Mouse (Mus musculus) forebrain, postnatal 0 days (tissue): ENCODE results near the gene Tap2. TPM values are rescaled to one million over a fixed set of nuclear protein-coding genes. Genes with fewer than 3 reads are reported as not detected.

Source experiments
- ATAC-seq: fragments of 200-750 bp; cut with Nextera tagmentation; 2 replicates; pipeline ENCODE4 v1.8.0; 2017; ENCODE audit warnings: mild to moderate bottlenecking, moderate library complexity
- DNase-seq: peaks from one replicate; pipeline ENCODE4 v3.0.0-alpha.2; 2015
- H3K27ac ChIP-seq: fragments of 300-500 bp; sonication (generic); 2 replicates; pipeline ENCODE4 v1.5.1; 2014; ENCODE audit warnings: low read depth, mild to moderate bottlenecking, antibody characterized with exemption, low read length, moderate library complexity, mixed read lengths
- H3K27me3 ChIP-seq: fragments of 300-500 bp; sonication (generic); 2 replicates; pipeline ENCODE4 v1.6.1; 2014; ENCODE audit warnings: mild to moderate bottlenecking, low read length, mixed read lengths; ENCODE audit not compliant: insufficient read depth
- H3K36me3 ChIP-seq: fragments of 300-500 bp; sonication (generic); 2 replicates; pipeline ENCODE4 v1.6.1; 2014; ENCODE audit warnings: mild to moderate bottlenecking, moderate library complexity; ENCODE audit not compliant: insufficient read depth
- H3K4me1 ChIP-seq: fragments of 300-500 bp; sonication (generic); 2 replicates; pipeline ENCODE4 v1.6.1; 2014; ENCODE audit warnings: antibody characterized with exemption; ENCODE audit not compliant: insufficient read depth
- H3K4me2 ChIP-seq: fragments of 300-500 bp; sonication (generic); 2 replicates; pipeline ENCODE4 v1.6.1; 2014; ENCODE audit warnings: low read depth, mild to moderate bottlenecking, moderate library complexity
- H3K4me3 ChIP-seq: fragments of 300-500 bp; sonication (generic); 2 replicates; pipeline ENCODE4 v1.5.1; 2014; ENCODE audit warnings: low read depth, low read length, mixed read lengths
- H3K9ac ChIP-seq: fragments of 300-500 bp; sonication (generic); 2 replicates; pipeline ENCODE4 v1.6.1; 2014; ENCODE audit warnings: mild to moderate bottlenecking
- H3K9me3 ChIP-seq: fragments of 300-500 bp; sonication (generic); 2 replicates; pipeline ENCODE4 v1.6.1; 2016; ENCODE audit warnings: low read length
- CTCF ChIP-seq: sonication (generic); IDR thresholded peaks from 2 replicates; pipeline ENCODE4 v1.5.1; 2016; ENCODE audit warnings: antibody characterized with exemption, control low read depth, low read depth
- WGBS: fragments of 180-500 bp; shearing (Covaris S2); extraction: QIAGEN DNeasy Blood & Tissue Kit; methylation state at CpG from one replicate; pipeline ENCODE4 v1.1.7; 2014; 5-methylcytosine and 5-hydroxymethylcytosine counted together
- polyA plus RNA-seq: library from polyadenylated mRNA; unstranded; fragments of >200 nt; fragmentation: Nextera tagmentation; extraction: Ambion mirVana; gene quantifications from 2 replicates; pipeline ENCODE4 v1.2.1, GENCODE M21; 2015
- total RNA-seq: library from RNA; depleted of rRNA; stranded (reverse); fragments of >200 nt; gene quantifications from 2 replicates; pipeline ENCODE4 v1.2.3, GENCODE M21; 2014

Gene Tap2
- total and polyA plus RNA-seq, 2 experiments from 2014 or later = 1.9 to 3.8 TPM

DNA sequence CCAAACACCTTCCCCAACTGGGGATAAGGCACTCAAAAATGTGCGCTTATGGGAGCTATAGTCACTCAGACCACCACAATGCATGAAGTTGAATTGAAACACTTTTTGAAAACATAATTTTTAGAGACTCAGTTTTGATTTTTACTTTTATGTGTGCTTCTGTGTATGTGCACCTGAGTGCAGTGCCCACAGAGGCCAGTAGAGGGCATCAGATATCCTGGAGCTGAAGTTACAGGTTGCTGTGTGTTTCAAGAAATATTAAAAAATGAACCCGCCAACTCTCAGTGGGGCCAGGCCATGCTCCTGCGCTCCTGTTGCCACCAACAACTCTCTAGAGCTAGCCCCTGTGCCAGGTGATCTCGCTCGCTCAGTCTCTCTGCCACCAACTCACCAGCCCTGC is 30.8 kb upstream of the Tap2 start:
- no peak for TF ChIP-seq CTCF
- H3K9me3 ChIP-seq = no peaks in the 10 kb centered on the region
- no peaks in the 10 kb centered on the region for H3K4me1 ChIP-seq
- 94% methylated on average over 5 of the region's 5 CpGs for WGBS
- H3K9ac ChIP-seq = no peak overlapping the region
- H3K4me2 ChIP-seq = no peak overlapping the region
- no peak overlapping the region for H3K27ac ChIP-seq
- no peaks in the 10 kb centered on the region for H3K27me3 ChIP-seq
- DNase-seq = no peak
- no peaks in the 10 kb centered on the region for H3K36me3 ChIP-seq
- no peak overlapping the region for H3K4me3 ChIP-seq
- ATAC-seq = no peak

DNA sequence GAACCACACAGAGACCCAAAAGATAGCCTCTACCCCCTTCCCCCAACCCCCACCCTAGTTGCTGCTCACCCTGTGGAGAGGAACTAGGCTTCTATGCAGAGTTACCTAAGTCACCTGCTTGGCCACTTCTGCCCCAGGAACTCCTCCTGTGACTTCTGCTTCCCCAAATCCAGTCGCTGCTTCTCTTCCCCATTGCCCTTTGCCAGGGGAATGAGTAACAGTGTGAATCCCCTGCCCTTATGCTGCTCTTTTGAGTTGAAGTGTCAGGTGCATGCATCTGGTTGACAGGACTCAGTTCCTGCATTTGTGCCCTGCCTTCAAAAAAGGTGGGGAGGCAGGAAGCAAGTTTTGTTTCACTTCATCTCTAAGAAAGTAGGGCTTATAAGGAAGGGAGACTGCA is 29.3 kb upstream of the Tap2 start:
- Histone ChIP-seq H3K4me1 (no peaks in the 10 kb centered on the region), H3K4me3 (no peak overlapping the region), H3K4me2 (no peak overlapping the region), H3K9me3 (no peaks in the 10 kb centered on the region), H3K36me3 (no peaks in the 10 kb centered on the region), H3K27me3 (no peaks in the 10 kb centered on the region), H3K9ac (no peak overlapping the region), H3K27ac (no peak overlapping the region)
- no peak for DNase-seq
- WGBS = 79% methylated on average over 1 of the region's 1 CpGs
- TF ChIP-seq CTCF = no peak
- no peak for ATAC-seq

DNA sequence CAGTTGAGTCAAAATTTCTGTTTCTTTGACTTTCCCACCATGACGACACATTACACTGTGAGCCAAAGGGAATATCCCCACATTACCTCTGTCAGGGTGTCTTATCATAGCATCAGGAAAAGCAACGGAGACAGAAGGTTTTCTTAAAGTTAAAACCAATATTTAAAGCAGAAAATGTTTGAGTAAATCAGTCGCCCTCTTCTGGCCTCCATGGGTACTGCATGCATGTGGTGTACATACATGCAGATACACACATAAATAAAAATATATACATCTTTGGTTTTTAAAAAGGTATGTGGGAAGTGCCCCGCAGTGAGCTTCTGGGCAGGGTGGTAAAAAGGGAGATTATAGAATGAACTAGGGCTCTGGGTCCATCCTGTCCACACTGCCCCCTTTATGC is 26.1 kb upstream of the Tap2 start:
- no peaks in the 10 kb centered on the region for H3K4me1 ChIP-seq
- H3K4me2 ChIP-seq = no peak overlapping the region
- no peak overlapping the region for H3K9ac ChIP-seq
- no peaks in the 10 kb centered on the region for H3K9me3 ChIP-seq
- no peaks in the 10 kb centered on the region for H3K36me3 ChIP-seq
- WGBS = 72% methylated on average over 4 of the region's 4 CpGs
- no peaks in the 10 kb centered on the region for H3K27me3 ChIP-seq
- no peak overlapping the region for H3K27ac ChIP-seq
- DNase-seq (no peak), ATAC-seq (no peak)
- H3K4me3 ChIP-seq = no peak overlapping the region
- peak; percentile 44 for TF ChIP-seq CTCF

DNA sequence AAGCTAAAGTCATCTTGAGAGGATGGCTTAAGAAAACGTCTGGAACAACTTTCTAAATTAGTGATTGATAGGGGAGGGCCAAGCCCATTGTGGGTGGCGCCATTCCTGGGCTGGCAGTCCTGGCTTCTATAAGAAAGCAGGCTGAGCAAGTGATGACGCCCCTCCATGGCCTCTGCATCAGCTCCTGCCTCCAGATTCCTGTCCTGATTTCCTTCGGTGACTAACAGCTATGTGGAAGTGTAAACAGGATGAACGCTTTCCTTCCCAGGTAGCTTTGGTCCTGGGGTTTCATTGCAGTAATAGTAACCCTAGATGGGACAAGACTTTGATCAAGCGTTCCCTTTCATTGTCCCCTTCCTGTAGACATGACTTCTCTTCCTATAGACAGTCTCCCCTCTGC is 24.3 kb upstream of the Tap2 start:
- TF ChIP-seq CTCF = no peak
- no peaks in the 10 kb centered on the region for H3K27me3 ChIP-seq
- no peaks in the 10 kb centered on the region for H3K9me3 ChIP-seq
- ATAC-seq = no peak
- H3K4me1 ChIP-seq = no peaks in the 10 kb centered on the region
- no peak overlapping the region for H3K4me3 ChIP-seq
- no peaks in the 10 kb centered on the region for H3K36me3 ChIP-seq
- DNase-seq = no peak
- H3K9ac ChIP-seq = no peak overlapping the region
- no peak overlapping the region for H3K27ac ChIP-seq
- no peak overlapping the region for H3K4me2 ChIP-seq
- WGBS = 69% methylated on average over 6 of the region's 6 CpGs

DNA sequence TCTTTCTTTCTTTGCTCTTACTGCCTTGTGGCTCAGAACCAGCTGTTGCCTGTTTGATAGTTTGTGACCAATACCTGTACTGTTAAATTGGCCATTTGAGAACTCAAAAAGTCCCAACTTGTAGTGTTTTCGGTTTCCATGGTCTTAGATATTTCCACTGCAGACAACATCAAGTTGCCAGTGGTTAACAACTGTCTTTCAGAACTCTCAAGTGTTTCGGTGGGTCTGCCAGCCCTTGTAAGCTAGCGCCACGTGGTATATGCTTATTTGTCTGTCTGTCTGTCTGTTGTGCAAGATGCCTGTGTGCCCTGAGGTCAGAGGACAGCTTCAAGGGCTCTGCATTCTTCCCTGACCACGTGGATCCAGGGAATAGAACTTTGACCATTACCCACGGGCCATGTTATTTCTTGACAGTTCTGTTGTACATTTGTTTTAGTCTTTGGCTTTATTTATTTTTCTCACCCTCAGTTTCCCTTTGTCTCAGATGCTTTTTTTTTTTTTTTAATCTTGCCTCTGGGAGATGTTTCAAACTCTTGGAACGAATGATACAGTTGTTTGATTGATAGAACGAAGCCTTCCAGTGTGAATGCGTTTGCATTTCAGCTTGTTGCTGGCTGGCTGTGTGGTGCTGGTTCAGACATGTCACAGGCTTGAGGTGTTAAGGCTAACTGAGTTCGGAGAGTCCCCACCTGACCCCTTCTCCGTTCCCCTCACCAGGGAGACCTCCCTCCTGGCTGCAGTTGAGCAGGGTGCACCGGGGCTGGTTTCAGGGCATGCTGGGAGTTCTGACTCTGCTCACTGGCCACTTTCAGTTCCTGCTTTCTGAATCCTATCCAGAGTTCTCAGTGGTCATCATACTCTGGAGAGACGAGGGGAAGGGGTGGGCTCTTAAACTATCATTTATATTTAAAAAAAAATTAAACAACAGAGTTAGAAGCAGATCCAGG is 23.1 kb upstream of the Tap2 start:
- Histone ChIP-seq H3K9me3 (no peaks in the 10 kb centered on the region), H3K4me3 (no peak overlapping the region), H3K4me1 (no peaks in the 10 kb centered on the region), H3K27me3 (no peaks in the 10 kb centered on the region), H3K36me3 (no peaks in the 10 kb centered on the region), H3K27ac (no peak overlapping the region), H3K4me2 (no peak overlapping the region), H3K9ac (no peak overlapping the region)
- DNase-seq (no peak), ATAC-seq (no peak)
- WGBS = 77% methylated on average over 13 of the region's 13 CpGs
- TF ChIP-seq CTCF = no peak

DNA sequence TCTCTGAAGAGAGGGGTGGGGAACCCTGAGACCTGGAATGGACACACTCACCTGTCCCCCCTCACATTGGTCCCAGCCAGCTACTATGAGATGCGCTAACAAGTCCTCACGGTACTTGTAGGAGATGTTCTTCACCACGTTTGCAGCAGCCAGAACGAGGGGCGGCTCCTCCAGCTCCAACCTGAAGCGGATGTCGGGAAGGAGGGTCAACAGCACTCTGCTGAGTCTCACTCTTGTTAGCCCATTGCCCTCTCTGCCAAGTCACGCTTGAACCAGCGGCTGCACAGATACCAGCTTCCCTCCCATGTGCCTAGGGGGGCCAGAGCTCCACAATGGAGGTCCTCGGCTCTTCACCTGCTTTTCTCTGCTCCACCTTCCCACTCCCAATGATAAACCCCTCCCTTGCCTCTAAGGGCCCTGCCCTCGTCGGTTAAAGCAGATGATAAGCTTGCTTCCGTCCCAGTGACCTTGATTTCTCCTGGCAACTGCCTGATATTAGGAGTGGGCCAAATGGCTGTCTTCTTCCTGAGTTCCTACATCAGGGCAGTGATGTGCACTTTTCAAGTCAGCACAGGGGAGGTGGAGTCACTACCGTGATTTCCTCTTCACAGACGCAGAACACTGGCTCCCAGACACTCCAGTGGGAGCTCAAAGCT is 19.6 kb upstream of the Tap2 start:
- 72% methylated on average over 15 of the region's 15 CpGs for WGBS
- H3K4me2 ChIP-seq = no peak overlapping the region
- no peaks in the 10 kb centered on the region for H3K36me3 ChIP-seq
- DNase-seq (no peak), ATAC-seq (no peak)
- TF ChIP-seq CTCF = no peak
- no peak overlapping the region for H3K4me3 ChIP-seq
- peaks cover 16% of the 10 kb centered on the region for H3K27me3 ChIP-seq
- H3K27ac ChIP-seq = no peak overlapping the region
- peaks cover 7% of the 10 kb centered on the region; the same call in 1 of the 2 replicates for H3K4me1 ChIP-seq
- no peak overlapping the region for H3K9ac ChIP-seq
- H3K9me3 ChIP-seq = no peaks in the 10 kb centered on the region

DNA sequence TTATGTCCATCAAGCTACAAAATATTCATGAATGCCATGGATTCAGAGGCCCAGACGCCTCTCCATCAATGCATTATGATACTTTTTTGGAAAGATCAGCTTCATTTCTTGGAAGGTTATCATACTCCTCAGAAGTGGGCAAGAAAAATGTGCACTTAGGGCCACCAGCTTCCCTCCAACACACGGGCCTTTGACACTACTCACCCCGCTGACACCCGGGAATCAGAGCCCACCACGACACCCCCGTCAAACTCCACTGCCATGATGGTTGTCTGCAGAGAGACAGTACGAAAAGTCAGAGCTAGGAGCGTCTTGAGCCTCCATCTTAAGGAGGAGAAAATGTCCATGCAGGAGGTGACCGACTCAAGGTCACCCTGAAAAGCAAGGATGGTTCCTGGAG is 17.8 kb upstream of the Tap2 start:
- WGBS = 92% methylated on average over 9 of the region's 9 CpGs
- Histone ChIP-seq H3K27ac (no peak overlapping the region), H3K4me3 (no peak overlapping the region), H3K27me3 (peaks cover 16% of the 10 kb centered on the region), H3K36me3 (no peaks in the 10 kb centered on the region), H3K4me1 (peaks cover 7% of the 10 kb centered on the region; the same call in 1 of the 2 replicates), H3K9me3 (no peaks in the 10 kb centered on the region), H3K4me2 (no peak overlapping the region), H3K9ac (no peak overlapping the region)
- no peak for TF ChIP-seq CTCF
- DNase-seq (no peak), ATAC-seq (no peak)
